Mouse (Mus musculus): ENCODE measurements around the gene Akr1c18.

GRCm38 (mm10) chr13:4131317-4131716, 19.1 kb downstream of the Akr1c18 start:
- no peak for TF ChIP-seq CTCF (IDR thresholded peaks at IDR 0.05; ENCODE audit: low read depth)
- no peak for TF ChIP-seq EP300 (optimal IDR thresholded peaks at IDR 0.05)

Data from stomach, postnatal 0 days (tissue).